Mouse (Mus musculus) lung, postnatal 36 days (tissue): ENCODE data around the gene St6galnac6.

Source experiments
- DNase-seq: peaks from one replicate; pipeline ENCODE4 v3.0.0; 2022; ENCODE audit warnings: mixed read lengths

Gene St6galnac6

DNA sequence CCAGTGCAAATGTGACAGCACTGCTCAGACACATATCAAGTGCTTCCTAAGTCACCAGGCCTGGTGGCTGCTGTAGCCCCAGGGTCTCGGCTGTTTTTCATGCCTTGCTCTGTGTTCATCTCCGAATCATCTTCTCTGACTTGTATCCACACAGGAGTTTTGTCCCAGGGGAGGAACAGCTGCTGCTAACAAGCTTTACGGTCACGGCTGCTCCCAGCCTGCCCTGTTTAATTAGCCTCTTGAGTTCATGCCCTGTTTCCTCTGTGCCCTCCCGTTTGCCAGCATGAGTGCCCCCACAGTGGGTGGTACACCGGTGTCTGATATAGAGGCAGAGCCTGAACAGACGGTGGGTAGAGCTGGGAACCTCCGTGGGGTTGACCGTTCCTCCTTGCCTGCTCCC lies 18.5 kb downstream of the St6galnac6 start:
- DNase-seq, result no peak

GRCm38 (mm10) chr2:32620682-32621516 lies 21.4 kb downstream of the St6galnac6 start:
- peak; percentile 63 for DNase-seq

GRCm38 (mm10) chr2:32621517-32621859 lies 22.0 kb downstream of the St6galnac6 start, which contains the start of gene Ak1:
Gene Ak1 (plus strand): TSS chr2:32621758.
- no peak for DNase-seq

DNA sequence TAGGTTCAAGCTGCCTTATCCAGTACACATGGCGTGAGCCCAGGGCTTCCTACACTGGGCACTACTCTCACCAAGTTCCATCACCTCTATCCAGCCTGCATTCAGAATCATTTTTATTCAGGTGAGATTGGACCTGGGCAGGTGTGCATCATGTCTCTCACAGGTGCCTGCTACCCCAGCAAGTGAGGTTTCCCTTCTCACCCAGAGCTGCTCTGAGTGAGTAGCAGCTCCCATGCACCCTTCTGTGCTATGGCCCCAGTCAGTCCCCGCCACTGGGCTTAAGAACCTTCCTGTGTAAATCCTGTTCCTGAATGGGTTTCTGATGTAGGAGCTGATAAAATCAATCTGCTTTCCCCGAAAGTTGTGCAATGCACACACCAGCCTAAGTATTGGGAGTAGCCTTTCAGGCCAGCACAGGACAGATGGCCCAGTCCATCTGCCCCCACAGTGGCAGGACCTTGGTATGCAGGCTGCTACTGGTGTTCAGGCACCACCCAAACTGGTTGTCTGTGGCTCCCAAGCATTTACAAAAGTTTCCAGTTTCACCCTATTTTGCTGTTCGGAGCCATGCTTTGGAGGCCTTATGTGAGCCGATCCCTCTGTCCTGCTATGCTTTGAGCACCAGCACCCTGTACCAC lies 24.7 kb downstream of the St6galnac6 start:
- DNase-seq, result no peak

GRCm38 (mm10) chr2:32625212-32625872 lies 25.8 kb downstream of the St6galnac6 start:
- peak; percentile 80 for DNase-seq

DNA sequence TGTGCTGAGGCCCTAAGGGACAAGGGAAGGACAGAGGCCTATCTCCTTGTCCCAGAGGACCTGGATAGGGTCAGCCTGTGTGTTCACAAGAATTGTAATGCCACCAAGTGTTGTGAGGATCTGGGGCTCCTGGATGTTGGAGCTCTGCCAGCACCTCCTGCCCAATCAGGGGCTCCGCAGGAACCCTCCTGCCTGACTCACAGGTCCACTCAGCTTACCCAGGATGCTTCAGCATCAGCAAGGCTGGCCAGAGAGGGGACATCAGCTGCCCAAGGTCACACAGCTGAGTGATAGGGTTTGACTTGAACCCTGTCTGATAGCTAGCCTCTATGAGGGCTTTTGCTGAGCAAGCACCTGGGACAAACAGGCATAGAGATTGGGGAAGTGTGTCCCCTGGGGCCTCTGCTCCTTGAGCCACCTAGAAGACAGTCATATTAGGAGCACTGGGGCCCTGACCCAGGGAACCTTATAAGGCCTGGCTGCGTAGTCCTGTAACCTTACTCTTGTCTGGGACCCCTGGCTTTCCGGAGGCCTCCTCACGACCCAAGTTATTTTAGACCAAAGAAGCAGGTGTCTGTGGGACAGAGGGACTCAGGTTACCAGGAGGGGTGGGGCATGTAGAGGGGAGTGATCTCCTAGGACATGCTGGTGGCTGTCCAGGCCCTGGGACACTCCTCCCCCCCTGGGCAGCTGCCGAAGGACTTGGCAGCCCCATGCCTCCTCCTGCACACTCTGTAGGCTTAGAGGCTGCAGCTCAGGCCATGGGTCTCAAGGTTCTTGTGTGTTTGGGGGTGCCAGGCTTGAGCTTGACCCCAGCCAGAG lies 26.6 kb downstream of the St6galnac6 start:
- no peak for DNase-seq

DNA sequence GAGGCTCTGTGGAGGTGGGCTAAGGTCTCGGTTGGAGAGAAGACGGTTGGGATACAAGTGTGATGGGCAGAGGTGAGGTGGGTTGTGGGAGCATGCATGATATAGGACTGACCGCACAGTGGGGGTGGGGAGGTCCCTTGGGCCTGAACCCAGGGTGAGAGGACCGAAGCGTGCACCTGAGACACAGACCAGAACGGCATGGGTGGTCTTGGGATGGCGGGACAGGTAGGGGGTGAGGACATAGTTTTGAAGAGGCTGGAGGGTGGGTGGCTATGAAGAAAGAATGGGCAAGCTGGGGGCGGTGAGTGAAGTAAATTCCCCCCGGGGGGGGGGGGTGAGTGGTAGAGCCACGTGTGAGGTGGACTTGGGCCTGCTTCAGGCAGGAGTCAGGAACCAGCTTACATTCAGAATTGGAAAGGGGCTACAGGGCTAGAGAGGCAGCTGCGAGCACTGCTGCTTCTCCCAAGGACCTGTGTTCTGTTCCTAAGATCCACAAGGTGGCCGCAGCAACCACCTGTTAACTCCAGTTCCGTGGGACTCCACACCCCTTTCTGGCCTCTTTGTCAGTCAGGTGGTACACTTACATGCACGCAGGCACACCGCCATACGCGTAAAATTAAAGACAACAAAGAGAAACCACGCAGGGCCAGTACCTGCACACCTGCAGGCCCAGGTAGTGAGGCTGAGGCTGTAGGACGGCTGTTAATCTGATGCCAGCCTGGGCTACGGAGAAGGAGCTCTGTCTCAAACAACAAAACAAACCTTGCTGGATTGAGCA lies 27.9 kb downstream of the St6galnac6 start:
- no peak for DNase-seq

DNA sequence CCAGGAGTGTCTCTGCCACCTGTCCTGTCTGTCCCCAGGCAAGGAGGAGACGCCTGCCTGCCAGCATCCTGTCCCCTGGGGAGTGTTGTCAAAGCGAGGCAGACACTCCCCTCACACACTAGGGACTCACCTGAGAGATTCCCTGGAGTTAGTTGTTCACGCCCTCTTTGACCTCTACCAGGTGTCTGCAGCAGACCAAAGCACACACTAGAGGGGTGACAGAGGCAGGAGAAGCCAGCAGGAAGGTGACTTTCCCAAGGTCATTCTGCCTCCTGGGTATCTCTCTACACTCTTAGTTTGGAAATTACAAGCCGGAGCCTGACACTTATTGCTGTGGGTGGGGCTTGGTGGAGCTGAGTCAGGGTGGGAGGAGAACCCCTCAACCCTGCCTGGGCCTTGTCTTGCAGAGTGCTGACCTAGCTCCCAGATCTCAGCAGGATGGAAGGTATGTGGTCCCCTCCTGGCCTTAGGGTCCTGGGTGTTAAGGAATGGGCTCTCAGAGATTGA lies 28.6 kb downstream of the St6galnac6 start:
- DNase-seq, result peak; percentile 41

DNA sequence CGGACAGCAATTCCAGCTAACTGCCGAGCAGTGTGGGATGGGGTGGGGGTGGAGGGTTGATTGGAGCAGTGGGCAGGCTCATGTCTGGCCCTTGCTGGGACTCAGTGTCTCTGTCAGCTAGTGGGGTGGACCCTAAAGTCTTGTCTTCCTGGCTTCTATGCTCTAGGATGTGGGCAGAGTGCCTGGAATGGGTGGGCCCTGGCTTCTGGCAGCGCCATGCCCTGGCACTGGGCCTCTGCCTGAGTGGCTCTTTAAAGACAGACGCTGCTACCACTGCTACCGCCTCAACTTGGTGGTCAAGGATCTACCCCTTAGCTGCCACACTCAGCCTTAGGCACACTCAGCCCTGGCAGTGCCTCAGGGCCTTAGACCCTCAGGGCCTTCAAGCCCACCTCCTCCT lies 29.2 kb downstream of the St6galnac6 start:
- peak; percentile 95 for DNase-seq

DNA sequence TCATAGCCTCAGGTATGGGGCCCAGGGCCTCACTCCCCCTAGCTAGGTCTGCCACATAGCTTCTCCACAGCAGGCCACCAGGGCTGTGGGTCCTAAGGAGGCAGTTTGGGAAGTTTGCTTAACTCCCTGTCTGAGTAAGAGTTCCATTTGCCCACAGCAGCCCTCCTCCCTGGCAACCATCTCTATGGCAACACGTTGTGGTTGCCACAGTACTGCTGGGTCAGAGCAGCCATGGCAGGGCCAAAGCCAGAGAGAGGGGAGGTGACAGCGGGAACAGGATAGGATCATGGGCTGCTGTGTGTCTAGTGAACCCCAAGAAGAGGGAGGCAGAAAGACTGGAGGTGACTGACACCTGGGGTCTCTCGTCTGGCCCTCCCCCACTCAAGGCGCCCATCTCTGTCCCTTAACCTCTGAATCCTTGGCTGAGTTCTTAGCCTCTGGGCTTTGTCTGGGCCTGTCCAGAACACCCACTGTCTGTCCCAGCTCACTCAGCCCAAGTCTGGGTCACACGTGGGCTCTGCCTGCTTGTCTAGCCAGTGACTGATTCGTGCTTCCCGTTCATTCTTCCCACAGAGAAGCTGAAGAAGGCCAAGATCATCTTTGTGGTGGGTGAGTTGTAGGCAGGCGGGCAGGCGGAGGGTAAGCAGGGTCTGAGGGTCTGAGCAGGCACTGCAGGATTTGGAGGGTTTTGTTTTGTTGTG lies 29.9 kb downstream of the St6galnac6 start:
- DNase-seq, result peak; percentile 82

GRCm38 (mm10) chr2:32630036-32630435 lies 30.5 kb downstream of the St6galnac6 start:
- no peak for DNase-seq

GRCm38 (mm10) chr2:32631046-32631445 lies 31.5 kb downstream of the St6galnac6 start:
- DNase-seq, result no peak

- peak; percentile 92 for DNase-seq
Observed at GRCm38 (mm10) chr2:32631737-32632394, 32.4 kb downstream of the St6galnac6 start.

DNA sequence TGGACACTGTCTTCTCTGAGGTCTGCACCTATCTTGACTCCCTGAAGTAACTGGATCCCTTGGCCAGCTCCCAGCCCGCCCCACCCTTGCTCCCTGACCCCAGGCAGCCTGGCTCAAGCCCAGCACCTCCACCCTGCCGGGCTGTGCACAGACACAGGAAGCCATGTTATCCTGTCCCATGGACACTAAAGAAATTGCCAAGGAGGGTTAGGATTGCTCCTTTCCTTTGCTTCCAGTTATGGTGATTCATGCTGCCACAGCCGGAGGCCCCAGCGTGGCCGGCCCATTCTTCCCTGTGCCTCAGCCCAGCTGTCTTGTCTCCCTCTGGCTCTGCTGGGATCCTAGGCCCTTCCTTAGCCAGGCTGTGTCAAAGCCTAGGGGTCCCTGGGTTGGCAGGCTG lies 34.2 kb downstream of the St6galnac6 start:
- peak; percentile 83 for DNase-seq

GRCm38 (mm10) chr2:32634277-32635105 lies 35.0 kb downstream of the St6galnac6 start:
- no peak for DNase-seq

GRCm38 (mm10) chr2:32636617-32637016 lies 37.1 kb downstream of the St6galnac6 start:
- DNase-seq, result no peak

GRCm38 (mm10) chr2:32637778-32638281 lies 38.3 kb downstream of the St6galnac6 start:
- peak; percentile 88 for DNase-seq

GRCm38 (mm10) chr2:32639632-32640031 lies 40.1 kb downstream of the St6galnac6 start:
- no peak for DNase-seq

DNA sequence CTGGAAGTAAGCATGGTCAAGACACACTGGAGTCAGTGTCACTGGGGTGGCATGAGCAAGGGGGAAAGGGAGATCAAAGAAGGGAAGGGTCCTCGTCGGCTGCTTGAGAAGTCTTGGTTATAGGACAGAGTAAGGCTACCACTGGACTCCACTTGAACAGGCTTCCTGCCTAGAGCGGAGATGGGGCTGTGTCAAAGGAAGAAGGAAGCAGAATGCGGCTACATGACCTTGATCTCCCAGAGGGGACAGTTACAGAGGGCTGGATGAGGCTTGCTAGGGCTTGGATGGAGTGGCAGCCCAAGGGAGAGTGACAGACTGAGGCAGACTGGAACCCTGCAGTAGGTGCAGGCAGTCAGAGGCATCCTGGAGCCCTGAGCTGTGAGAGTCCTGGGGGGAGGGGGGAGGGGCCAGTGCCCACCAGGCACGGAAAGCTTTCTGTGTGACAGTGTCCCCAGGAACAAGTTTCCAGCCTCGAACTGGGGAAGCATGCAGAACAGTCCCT lies 41.1 kb downstream of the St6galnac6 start:
- DNase-seq, result no peak
